Mouse (Mus musculus) ES-E14 (cell line): Measurements from ENCODE around the gene Pex14.

ENCODE experiments used
- CHD2 ChIP-seq: IDR thresholded peaks from 2 replicates; pipeline ENCODE4 v1.6.1; 2014; ENCODE audit warnings: mild to moderate bottlenecking, low read depth, low read length, inconsistent platforms
- HCFC1 ChIP-seq: IDR thresholded peaks from 2 replicates; pipeline ENCODE4 v1.6.1; 2012; ENCODE audit warnings: low read length, inconsistent platforms, borderline replicate concordance; ENCODE audit not compliant: insufficient read depth
- MAFK ChIP-seq: IDR thresholded peaks from 2 replicates; pipeline ENCODE4 v1.6.1; 2014; ENCODE audit warnings: mild to moderate bottlenecking, low read depth, low read length, inconsistent platforms; ENCODE audit not compliant: insufficient read depth
- ZC3H11A ChIP-seq: IDR thresholded peaks from 2 replicates; pipeline ENCODE4 v1.6.1; 2012; ENCODE audit warnings: low read depth, mild to moderate bottlenecking, inconsistent platforms, low read length, borderline replicate concordance
- ZNF384 ChIP-seq: IDR thresholded peaks from 2 replicates; pipeline ENCODE4 v1.6.1; 2012; ENCODE audit warnings: low read depth, low read length, inconsistent platforms

DNA sequence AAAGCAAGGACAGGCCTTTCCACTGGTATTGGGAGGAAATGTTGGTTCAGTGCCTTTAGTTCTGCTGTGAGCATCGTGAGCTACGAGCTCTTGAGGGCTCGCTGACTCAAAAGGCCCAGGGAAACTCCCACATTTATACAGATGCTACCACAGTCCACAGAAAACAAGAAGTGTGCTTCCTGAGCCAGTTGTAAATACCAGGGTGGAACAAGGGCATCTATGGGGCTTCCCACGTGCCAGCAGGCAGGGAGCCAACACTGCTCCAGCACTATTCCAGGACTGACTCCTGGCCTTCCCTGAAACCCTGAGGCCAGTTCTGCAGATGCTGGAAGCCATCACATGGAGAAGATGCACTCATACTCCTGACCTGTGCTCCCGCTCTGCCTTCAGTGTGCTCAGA, 130.1 kb downstream of the Pex14 start:
- TF ChIP-seq MAFK: no peak
- TF ChIP-seq CHD2: no peak
- TF ChIP-seq HCFC1: no peak
- TF ChIP-seq ZNF384: no peak
- no peak for TF ChIP-seq ZC3H11A
